Mouse (Mus musculus) natural killer cell, adult 2 months (primary cell): ENCODE measurements around the gene P2rx1.

Experiments
- DNase-seq, 2 experiments: peaks; one replicate each; pipeline ENCODE4 v3.0.0; 2022; ENCODE audit warnings: low spot score in 2 of 2

The P2rx1 gene

GRCm38 (mm10) chr11:72987807-72988206 lies 11.1 kb upstream of the P2rx1 start:
- no peak for DNase-seq

- no peak for DNase-seq
These were observed 9.9 kb upstream of the P2rx1 start for GRCm38 (mm10) chr11:72989044-72989443.

- DNase-seq: no peak
These were observed 8.2 kb upstream of the P2rx1 start for GRCm38 (mm10) chr11:72990688-72991087.

- DNase-seq: no peak
These were observed 6.9 kb upstream of the P2rx1 start for GRCm38 (mm10) chr11:72991961-72992360.

- DNase-seq: no peak
These were observed 2.6 kb upstream of the P2rx1 start for GRCm38 (mm10) chr11:72996346-72996745.

- DNase-seq: no peak
These were observed 2.1 kb upstream of the P2rx1 start for GRCm38 (mm10) chr11:72996781-72997180.

GRCm38 (mm10) chr11:72997529-72998326 lies 1.2 kb upstream of the P2rx1 start:
- DNase-seq: no peak

GRCm38 (mm10) chr11:73001029-73001428 lies 2.1 kb downstream of the P2rx1 start:
- DNase-seq: peak; percentile 46 to 69

- DNase-seq: peak; percentile 38 to 58
These were observed 7.5 kb downstream of the P2rx1 start for GRCm38 (mm10) chr11:73006377-73006776.

GRCm38 (mm10) chr11:73007113-73007512 lies 8.2 kb downstream of the P2rx1 start:
- DNase-seq: no peak

GRCm38 (mm10) chr11:73007698-73008481 lies 9.0 kb downstream of the P2rx1 start:
- DNase-seq: peak; percentile 22 to 61

GRCm38 (mm10) chr11:73008826-73009225 lies 9.9 kb downstream of the P2rx1 start:
- no peak for DNase-seq

- no peak for DNase-seq
These were observed 10.8 kb downstream of the P2rx1 start for GRCm38 (mm10) chr11:73009531-73010274.

GRCm38 (mm10) chr11:73013981-73014380 lies 15.1 kb downstream of the P2rx1 start:
- no peak for DNase-seq

- DNase-seq: no peak
These were observed 16.0 kb downstream of the P2rx1 start for GRCm38 (mm10) chr11:73014831-73015344.

GRCm38 (mm10) chr11:73015391-73016102 lies 16.6 kb downstream of the P2rx1 start:
- DNase-seq: no peak

- no peak for DNase-seq
These were observed 17.2 kb downstream of the P2rx1 start for GRCm38 (mm10) chr11:73016103-73016420.

GRCm38 (mm10) chr11:73018471-73019146 lies 19.7 kb downstream of the P2rx1 start, which contains the start of gene Camkk1:
Gene Camkk1, plus strand, starts transcription at chr11:73019008.
- DNase-seq: peak; percentile 82 to 86

- DNase-seq: peak; percentile 67 to 88
These were observed 20.4 kb downstream of the P2rx1 start for GRCm38 (mm10) chr11:73019147-73019795.
